Mouse (Mus musculus) left cerebral cortex, adult 9 months (tissue): Measurements from ENCODE around the gene Gpr18.

ENCODE experiments used
- DNase-seq, 2 experiments: peaks; one replicate each; pipeline ENCODE4 v3.0.0; 2022; ENCODE audit warnings: low spot score in 2 of 2

Gpr18 gene

DNA sequence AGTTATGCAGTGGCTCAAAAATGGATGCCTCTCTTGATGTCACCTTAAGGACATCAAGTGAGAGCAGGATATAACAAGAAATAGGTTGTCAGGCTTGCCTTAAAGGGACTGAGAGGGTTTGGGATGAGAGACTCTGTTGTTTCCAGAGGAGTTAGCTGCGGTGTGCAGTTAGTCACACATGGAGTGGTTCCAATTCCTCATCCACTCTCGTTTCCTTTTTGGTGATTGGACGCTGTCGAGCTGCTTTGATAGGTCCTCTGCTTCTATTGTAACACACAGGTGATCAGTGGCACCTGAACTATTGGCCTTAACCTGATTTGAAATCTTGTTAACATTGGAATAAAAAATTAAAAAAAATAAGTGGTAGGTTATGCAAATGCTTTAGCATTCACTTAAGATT lies 7.2 kb upstream of the Gpr18 start:
- no peak for DNase-seq

DNA sequence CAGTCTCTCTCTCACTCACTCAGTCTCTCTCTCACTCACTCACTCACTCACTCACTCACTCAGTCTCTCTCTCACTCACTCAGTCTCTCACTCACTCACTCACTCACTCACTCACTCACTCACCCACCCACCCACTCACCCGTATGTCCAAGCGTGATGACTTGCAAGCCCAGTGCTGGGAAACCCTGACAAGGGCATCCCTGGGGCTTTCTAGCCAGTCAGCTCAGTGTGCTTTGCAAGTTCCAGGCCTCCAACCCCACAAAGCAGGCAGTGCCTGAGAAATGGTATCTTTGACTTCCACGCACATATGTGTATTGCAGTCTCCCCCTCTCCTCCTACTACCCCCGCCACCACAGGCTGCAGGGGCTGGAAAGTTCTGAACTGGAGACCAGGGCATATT lies 6.4 kb upstream of the Gpr18 start:
- DNase-seq: no peak

- DNase-seq: no peak
Observed at GRCm38 (mm10) chr14:121920511-121921124, 5.0 kb upstream of the Gpr18 start.

DNA sequence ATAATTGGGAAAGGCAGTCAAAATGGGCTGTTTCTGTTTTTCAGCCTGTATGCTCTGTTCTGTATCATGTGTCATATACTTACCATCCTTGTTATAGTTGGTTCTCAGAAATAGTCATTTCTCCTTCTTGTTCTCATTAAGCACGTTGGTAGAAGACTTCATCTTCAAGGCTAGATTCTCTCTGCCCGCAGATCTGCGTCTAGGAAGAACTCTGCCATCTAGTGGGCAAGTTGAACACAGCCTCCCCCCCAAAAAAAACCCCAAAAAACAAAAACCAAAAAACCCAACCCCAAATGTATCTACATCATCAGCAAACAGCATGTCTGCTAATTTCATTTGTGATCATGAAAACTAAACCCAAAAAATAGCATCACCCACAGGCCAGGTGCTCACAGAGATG lies 4.2 kb upstream of the Gpr18 start:
- no peak for DNase-seq

DNA sequence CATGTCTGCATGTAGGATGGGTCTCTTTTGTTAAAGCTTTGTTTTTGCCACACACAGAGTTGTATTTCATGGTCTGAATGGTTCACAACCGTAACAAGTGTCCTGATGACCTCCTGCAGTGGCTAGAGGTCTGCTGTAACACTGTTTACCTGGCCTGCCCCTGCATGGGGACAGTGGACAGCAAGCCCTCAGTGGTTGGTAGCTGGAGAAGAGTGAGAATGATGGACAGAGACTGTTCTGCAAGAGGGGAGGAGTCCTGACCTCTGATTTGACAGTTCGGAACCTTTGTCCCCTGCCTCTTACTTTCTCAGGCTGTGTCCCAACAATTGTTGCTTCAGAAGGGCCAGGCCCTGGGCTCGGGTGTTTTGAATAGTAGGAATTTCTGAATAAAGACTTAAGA lies 2.7 kb upstream of the Gpr18 start:
- DNase-seq: no peak

DNA sequence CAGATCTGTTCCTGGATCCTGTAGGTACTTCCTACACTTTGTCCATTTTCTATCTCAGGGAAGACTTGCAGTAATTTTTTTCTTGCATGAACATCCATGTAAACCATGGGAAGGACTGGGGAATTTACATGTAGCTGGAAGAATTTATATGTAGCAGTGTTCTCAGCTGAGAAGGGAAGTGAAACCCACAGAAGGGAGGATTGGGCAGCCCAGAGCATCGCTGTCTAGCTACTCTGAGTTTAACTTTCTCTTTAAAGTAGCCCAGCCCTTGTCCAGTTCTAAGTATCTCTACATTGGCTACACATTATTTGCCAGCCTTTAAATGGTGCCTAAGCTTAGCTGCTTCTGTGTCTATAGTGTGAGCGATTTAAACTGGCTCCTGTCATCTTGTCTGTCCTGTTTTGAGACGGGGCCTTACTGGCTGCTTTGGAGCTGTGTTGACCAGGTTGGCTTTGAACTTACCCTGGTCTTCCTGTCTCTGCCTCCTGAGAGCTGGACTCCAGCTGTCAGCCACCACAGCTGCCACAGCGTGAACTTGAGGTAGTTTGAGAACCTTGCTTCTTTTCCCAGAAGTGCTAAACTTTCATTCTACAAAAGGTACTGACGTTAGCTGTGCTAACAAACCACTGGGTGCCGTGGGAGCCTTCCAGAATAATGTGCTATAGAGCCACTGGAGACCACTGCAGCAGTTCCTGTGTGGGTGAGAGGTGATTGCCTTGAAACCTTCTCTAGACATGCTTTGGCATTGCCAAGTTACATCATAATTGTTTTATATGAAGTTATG lies 922 bp upstream of the Gpr18 start:
- DNase-seq: no peak

GRCm38 (mm10) chr14:121915143-121915542 lies 438 bp downstream of the Gpr18 start:
- no peak for DNase-seq

DNA sequence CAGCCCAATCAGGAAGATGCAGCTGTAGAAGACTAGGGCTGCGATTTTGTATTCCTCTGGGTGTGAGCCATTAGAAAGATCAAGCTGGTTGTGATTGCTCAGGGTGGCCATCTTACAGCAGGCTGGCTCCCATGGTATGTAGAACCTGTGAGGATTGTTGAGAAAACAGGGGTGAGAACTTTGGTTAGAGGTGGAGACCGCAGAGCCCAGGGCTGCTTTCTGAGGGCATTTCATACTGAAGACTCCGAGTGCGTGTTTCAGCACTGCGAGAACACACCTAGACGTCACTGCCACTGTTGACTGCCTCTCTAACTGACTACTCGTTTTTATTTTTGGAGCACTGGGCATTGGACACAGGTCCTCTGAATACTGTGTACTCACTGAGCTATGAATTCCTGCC lies 3.1 kb downstream of the Gpr18 start:
- DNase-seq: no peak

- no peak for DNase-seq
Observed at GRCm38 (mm10) chr14:121909868-121910267, 5.7 kb downstream of the Gpr18 start.

GRCm38 (mm10) chr14:121906992-121907681 lies 8.4 kb downstream of the Gpr18 start:
- no peak for DNase-seq

- no peak for DNase-seq
Observed at GRCm38 (mm10) chr14:121906341-121906991, 9.1 kb downstream of the Gpr18 start.

GRCm38 (mm10) chr14:121904754-121905153 lies 10.8 kb downstream of the Gpr18 start:
- DNase-seq: no peak

DNA sequence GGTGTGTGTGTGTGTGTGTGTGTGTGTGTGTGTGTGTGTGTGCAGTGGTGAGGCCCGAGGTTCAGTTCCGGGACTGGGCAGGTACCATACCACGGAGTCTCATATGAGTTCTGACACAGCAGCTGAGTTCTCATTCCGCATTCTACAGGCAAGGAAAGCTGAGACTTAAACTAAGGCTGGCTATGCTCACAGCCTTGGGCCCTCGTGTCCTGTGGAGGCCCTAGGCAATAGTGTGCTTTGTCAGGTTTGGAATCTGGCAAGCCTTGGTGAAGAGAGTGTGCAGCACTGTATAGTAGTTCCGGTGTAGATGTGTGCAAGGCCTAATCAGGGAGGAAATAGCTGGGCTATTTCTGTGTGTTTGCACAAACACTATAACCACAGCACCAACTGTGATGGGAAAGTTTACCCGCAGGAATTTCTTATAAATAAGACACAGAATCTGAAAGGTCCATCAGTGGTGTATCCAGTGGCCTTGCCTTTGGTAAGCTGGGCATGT lies 12.2 kb downstream of the Gpr18 start:
- no peak for DNase-seq

DNA sequence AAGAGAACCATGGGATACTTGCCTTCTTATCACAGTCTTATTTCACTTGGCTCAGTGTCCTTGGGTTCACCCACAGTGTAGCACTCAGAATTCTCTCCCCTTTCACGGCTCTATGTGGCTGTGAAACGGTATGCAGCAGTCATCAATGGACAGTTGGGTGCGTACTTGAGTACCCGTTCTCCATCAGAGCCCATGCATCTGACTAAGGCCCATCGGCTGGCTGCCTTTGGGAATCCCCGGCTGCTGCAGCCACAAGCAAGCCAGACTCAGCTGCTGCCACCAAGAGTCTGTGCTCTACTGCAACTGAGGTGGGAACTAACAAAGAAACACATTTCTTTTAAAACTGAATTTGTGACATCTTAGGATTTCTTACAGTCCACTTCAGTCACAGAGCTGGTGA lies 14.1 kb downstream of the Gpr18 start:
- DNase-seq: no peak

- no peak for DNase-seq
Observed at GRCm38 (mm10) chr14:121899071-121899470, 16.5 kb downstream of the Gpr18 start.

GRCm38 (mm10) chr14:121898509-121898908 lies 17.1 kb downstream of the Gpr18 start:
- DNase-seq: no peak

- no peak for DNase-seq
Observed at GRCm38 (mm10) chr14:121897773-121898172, 17.8 kb downstream of the Gpr18 start.

DNA sequence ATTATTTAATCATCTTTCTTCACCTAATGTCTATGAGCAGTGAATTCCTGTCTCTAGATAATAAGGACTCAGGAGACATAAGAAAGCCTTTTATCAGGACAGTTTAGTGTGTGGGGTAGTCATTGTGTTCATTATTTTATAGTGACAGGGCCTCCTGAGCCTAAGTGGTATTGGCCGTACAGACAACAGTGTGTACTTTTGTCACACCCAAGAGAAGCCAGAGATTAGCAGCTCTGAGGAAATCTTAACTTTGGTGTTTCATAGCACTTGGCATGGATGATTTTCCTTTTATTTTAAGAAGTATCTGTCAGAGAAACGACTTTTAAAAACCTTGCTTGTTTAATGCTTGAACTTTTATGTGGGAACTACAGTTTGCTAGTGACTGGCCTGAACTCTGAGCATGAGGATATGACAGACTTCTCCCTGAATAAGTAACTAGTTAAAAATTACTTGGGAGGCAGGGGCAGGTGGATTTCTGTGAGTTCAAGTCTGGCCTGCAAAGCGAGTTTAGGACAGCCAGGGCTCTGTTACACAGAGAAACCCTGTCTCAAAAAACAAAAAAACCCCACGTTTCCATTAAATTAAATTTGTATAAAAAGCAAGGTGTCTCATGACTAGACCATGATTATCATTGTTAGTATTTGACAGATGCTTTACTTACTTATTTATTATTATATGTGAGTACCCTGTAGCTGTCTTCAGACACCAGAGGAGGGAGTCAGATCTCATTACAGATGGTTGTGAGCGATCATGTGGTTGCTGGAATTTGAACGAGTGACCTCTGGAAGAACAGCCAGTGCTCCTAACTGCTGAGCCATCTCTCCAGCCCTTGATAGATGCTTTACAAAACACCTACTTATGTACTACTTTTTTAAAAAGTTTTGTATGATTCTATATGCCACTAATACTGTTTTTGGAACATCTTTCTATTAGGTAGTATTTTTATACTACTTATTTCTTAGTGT lies 19.2 kb downstream of the Gpr18 start:
- DNase-seq: no peak

DNA sequence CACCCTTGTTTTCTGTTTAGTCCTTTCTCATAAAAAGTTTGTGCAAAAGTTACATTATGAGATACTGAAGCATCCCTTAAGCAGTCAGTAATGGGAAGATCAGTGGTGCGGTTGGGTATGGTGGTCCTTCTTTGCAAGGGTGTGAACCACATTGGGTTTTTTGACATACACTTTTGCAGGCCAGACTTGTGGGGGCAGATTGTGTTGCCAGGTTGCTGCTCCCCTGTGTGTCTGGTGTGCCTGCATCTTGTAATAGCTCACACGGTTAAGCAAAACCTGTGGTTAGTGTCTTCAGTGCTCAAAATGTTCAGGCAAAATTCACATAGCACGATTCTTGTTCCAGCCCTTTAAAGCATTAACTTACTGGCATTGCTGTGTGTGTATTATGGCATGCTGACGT lies 20.3 kb downstream of the Gpr18 start:
- DNase-seq: no peak

DNA sequence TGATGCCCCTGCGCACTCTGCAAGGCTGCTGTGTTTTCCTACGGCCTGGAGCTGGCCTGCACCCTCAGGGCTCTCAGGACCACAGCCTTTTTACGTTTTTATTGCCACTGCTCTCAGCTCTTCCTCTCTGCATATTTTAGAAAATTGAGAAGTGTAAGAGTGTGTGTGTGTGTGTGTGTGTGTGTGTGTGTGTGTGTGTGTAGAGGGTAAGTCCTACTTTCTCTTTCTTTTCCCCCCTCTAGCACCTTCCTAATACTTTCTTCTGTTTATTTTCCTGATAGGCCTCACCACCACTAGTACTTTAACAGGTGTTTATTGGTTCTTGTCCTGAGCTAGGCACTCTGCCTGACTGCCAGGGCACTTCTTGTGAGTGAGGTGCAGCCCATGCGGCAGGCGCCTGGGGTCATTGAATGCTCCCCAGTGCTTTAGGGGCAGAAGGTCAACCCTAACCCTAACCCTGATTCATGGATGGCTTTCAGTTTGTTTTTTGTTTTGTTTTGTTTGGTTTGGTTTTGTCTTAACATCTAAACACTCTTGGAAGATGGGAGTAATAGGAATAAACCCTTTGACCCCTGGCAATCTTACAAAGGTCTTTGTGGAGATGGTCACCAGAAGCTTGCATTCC lies 21.0 kb downstream of the Gpr18 start:
- DNase-seq: no peak

DNA sequence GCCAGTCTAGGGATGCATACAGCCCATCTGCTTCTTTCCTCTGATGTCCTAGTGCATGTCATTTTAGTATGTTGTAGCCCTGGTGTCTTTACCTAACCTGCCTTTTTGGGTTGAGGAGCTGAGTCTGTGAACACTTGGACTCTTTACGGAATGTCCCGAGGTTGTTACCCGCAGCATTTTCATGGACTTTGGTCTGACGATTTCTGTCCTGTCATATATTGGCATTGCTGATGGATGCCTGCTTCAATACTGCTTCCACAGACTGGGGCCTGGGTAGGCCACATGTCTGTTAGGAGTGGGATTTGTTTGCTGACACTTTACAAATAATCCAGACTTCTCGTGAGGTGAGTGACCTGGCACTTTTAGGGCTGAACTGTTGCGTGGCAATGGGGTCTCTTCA lies 21.8 kb downstream of the Gpr18 start:
- DNase-seq: no peak
